Mouse (Mus musculus): Measurements from ENCODE around the gene D630045J12Rik.

Gene D630045J12Rik

DNA sequence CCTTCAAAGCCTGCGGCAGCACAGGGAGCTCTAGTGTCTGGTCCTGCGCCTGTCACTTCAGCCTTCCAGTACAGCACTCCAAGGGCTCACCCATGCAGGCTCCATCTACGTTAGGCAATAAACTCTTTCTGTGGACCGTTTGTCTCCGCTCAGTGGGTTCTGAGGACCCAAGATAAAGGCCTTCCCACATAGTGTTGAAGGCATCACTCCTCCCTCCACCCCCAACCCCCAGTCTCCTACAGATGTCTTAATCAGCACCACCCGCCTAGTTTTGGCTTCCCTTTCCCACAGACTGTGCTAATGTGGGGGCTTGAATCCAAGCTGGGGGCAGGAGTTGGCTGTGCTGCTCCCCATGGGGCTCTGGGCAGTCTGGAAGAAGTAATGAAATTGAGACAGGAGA lies 150.0 kb downstream of the D630045J12Rik start:
- DNase-seq (ENCODE audit: inconsistent age in 2 of 2, low spot score in 1 of 2): no peak

DNA sequence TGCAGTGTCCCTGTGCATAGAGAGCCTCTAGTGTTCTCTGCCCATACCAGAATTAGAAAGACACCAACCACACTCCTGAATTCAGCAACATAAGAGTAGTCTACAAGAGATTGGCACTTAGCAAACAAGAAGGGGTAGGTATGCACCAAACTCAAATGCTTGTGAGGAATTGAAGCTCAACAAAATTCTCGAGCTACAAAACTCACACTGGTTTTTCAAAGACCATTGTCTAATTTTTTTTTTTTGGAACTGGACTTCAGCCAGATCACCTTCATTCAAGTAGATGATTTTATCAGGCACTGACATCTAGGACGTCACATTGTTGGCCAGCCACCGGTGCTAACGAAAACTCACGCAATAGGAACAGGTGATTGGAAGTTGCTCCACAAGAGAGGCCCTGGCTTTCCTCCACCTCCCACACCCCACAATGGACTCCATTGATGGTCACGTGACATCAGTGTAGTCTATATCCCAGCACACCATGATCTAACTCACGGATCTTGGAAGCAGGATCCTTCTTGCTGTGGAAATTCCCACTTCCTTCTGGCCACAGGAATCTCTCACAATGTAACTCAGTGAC lies 151.5 kb downstream of the D630045J12Rik start:
- DNase-seq (ENCODE audit: inconsistent age in 2 of 2, low spot score in 1 of 2): no peak

DNA sequence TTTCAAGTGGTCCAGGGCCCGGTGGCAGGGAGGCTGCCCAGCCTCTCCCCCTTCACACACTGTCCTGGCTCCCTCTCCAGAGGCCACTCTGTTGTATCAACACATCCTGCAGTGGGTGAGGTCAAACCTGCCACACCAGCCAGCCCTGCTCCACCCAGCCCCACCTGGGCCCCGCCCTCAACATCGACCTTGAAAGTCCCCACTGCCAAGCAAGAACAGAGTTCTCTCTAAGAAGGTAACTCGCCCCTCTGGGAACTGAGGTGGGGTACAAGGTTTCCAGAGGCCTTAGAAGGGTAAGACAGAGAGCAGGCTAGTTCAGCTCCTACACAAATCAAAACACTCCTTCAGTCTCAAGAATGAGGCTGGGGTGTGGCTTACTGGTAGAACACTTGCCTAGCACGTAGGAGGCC lies 156.8 kb downstream of the D630045J12Rik start:
- no peak for DNase-seq (ENCODE audit: inconsistent age in 2 of 2, low spot score in 1 of 2)

DNA sequence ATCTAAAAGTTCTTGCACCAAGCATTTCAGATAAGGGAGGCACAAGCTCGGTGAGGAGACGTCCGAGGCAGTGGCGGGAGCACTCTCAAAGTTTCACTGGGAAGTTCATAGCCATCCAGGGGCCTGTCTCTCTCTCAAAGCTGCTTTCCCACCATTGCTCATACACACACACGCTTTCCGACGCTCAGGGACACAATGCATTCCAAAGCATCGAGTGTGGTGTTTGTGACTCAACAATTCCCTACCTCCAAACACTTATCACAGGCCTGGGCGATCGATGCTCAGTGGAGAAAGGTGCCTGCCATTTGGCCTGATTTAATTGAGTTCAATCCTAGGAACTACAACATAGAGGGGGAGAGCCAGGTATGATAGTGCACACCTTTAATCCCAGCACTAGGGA lies 159.1 kb downstream of the D630045J12Rik start:
- no peak for DNase-seq (ENCODE audit: inconsistent age in 2 of 2, low spot score in 1 of 2)

DNA sequence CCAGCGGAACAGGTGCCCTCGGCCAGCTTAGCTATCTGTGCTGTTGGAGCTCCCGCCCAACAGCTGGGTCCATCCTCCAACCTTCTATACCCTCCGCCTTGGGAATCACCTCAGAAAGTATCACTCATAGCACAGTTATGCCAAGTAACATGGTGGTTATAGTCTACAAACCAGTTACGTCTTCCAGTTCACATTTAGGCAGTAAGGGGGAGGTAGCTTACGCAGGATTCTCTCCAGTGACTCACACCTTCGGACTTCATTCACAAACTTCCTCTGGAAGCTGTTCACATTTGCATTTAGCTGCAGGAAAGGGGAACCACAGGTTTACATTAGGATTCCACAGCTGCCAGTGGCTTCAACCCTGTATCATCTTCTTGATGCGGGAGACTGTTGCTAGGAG lies 161.3 kb downstream of the D630045J12Rik start:
- DNase-seq (ENCODE audit: inconsistent age in 2 of 2, low spot score in 1 of 2): no peak

DNA sequence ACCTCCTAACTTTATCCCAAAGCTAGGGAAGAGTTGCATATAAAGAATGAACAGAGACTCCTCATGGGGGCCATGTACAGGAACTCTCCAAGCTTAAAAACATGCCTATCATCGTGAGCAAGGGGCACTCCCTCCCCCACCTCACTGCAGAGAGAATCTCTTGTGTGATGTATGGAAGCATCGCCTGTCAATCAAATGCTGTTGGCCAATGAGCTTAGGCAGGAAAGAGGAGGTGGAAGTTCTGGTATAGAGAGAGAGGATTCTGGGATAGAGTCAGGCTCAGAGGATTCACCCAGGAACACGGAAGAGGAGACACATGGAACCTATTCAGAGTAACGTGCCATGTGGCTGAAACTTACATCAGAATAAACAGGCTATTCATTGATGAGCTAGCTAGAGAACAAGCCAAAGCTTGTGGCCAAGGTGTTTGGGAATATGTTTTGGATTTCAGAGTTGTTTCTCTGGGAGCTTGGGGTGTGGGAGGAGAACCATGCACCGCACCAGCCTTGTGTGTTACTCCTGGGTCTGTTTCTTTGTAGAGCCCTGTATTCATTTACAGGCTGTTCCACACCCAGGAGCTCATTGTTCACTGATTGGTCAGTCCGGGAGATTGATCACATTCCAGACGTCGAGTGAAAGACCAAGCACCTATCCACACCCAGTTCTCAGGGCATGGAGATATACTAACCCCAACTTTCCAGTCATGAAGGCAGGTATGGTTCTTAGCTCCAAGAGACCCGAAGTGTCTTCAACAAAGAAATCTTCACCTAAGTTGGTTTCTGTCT lies 166.4 kb downstream of the D630045J12Rik start:
- no peak for DNase-seq (ENCODE audit: inconsistent age in 2 of 2, low spot score in 1 of 2)

DNA sequence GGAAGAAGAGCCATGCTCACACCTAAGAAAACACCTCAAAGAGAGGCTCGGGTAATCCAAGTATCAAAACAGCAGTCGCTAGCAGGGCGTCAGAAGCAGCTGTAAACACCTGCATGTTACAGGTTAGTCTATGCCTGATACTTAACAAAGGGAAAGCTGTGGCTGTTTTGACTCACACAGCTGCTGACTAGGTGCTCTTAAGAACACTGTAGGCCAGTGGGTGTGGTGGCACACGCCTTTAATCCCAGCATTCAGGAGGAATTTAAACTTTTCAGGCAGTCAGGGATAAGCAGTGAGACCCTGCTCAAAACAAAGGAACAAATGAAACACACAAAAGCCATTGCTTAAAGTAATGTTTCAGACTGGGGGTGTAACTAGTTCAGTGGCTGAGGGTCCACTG lies 170.6 kb downstream of the D630045J12Rik start:
- no peak for DNase-seq (ENCODE audit: inconsistent age in 2 of 2, low spot score in 1 of 2)

DNA sequence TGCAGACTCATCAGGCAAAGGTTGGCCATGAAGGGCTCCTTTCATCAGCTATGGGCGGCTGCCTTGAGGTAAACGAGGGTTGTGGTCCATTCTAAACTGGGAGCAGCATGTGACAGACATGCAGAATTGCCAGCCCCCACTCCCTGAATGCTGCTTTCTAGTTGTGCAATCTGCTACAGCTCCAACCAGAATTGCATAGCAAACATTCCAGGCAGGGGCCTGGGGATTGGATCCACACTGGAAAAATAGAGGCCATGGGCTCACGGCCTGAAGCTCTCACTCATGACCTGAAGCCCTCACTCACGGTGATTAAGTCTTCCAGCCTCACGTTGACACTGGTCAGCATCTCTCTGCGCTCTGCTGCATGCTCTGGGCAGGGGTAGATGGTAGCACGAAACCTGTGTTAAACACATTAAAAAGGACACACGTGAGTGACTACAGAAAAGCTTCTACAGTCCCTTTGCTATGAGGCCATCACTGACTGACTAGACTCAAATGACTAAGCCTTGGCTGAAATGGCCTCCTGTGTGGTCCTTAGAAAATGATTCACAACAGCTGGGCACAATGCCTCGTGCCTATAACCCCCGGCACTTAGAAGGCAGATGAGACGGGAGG lies 172.0 kb downstream of the D630045J12Rik start:
- no peak for DNase-seq (ENCODE audit: inconsistent age in 2 of 2, low spot score in 1 of 2)

DNA sequence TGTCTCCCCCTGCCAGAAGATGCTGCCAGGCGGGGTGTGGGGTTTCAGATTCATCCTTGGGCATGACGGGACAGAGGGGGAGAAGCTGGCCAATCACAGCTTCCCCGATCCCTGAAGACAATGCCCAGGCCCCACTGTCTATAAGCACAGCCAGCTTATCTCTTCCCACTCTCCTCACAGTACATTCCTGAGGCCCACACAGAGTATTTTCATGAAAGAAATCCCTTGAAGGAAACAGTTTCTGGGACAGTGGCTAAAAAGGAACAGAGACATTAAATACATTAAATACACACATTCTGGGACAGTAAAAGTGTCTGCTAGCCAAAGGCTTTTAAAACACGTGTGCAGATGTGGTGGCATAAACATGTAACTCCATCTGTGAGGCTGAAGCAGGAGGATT lies 173.4 kb downstream of the D630045J12Rik start:
- DNase-seq (ENCODE audit: inconsistent age in 2 of 2, low spot score in 1 of 2): no peak

DNA sequence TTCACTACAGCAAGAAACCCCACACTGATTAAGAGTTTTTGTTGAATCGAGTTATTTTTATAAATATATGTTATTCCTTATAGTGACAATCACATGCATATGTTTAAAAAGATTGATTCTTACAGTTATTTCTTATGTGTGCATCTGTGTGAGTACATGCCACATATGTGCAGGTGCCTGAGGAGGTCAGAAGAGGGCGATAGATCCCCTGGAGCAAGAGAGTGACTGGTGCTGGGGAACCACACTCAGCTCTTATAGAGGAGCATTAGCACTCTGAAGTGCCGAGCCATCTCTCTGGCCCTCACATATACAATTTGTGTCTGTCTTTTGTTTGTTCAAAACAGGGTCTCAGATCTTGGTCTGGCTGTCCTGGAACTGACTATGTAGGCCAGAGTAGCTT lies 180.2 kb downstream of the D630045J12Rik start:
- no peak for DNase-seq (ENCODE audit: inconsistent age in 2 of 2, low spot score in 1 of 2)
